Mouse (Mus musculus) adrenal gland, adult 8-10 months (tissue): ENCODE results near the gene Gm45140. TPM values are rescaled to one million over a fixed set of nuclear protein-coding genes. Genes with fewer than 3 reads are reported as not detected.

Experiments used
- DNase-seq: peaks from one replicate; pipeline ENCODE4 v3.0.0; 2022
- total RNA-seq, 4 experiments: library from RNA; stranded (reverse); gene quantifications; 2 replicates each; pipeline ENCODE4 v1.2.4; 2022

Gene Gm45140
- total RNA-seq, 4 experiments from 2014 or later = 2.5 to 5.2 (median 3.2) TPM

DNA sequence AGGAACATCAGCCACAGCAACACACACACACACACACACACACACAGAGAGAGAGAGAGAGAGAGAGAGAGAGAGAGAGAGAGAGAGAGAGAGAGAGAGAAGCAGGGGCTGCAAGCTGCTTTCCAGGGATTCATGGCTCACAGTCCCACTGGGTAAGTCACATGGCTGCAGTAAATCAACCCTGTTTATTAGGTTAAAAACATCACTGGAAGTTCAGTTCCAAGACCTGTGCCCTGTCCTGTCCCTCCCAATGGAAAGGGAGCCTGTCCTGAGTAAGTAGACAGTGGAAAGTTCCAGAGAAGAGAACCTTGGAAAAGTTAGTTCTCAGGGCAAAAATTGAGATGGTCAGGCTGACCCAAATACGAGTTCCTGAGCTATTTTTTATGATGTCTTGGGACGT is 38.3 kb downstream of the Gm45140 start:
- no peak for DNase-seq

DNA sequence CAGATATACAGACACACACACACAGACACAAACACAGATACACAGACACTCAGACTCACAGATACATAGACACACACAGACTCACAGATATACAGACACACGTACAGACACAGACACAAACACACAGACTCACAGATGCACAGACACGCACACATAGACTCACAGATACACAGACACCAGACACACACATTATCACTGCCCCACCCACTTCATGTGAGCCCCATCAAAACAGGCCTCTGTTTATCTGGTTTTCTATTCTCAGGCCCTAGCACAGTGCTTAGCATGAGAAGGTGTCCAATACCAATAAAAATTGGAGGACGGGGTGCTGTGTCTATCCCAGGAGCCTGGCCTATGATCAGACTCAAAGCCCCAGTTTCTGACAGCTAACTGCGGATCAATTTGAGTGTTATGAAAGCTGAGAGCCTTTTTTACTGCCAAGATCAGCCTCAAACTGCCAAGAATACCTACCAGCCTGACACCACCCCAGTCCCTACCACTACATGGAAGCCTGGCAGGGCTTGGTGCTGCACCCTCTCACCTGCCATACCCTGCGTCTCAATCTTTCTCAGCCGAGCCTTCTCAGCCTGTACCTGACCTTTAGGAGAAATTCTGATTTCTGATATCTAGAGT is 39.2 kb downstream of the Gm45140 start:
- no peak for DNase-seq

DNA sequence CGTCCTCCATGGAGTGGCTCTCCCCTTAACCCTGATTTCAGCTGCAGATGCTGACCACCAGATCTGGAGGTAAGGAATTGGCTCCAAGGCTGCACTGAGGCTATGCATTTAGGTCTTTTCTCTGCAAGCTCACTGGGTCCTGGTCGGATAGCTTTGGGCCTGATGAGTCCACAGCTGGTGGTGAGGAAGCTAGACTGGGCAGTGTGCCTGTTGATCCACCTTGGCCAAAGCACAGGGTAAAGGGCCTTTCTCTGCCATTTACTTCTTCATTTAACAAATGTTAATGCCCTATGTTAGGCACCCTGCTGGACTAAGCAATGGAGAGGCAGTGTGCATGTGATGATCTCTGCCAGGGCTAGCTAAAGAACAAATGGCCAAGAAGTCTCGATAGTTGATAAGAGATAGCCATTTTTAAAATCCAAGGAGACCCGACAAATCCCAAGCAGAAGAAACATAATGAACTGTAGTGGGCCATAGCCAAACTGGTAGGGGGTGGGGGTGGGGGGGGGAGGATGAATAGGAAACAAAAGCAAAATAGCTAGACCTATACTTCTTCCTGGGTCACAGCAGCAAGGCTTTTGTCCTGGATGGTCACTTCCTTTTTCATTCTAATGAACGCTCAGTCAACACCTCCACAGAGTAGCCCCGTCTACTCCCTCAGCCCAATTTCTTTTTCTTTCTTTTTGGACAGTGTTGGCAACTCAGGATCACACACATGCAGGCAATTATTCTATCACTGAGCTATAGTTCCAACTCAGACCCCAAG is 40.0 kb downstream of the Gm45140 start:
- DNase-seq = no peak

DNA sequence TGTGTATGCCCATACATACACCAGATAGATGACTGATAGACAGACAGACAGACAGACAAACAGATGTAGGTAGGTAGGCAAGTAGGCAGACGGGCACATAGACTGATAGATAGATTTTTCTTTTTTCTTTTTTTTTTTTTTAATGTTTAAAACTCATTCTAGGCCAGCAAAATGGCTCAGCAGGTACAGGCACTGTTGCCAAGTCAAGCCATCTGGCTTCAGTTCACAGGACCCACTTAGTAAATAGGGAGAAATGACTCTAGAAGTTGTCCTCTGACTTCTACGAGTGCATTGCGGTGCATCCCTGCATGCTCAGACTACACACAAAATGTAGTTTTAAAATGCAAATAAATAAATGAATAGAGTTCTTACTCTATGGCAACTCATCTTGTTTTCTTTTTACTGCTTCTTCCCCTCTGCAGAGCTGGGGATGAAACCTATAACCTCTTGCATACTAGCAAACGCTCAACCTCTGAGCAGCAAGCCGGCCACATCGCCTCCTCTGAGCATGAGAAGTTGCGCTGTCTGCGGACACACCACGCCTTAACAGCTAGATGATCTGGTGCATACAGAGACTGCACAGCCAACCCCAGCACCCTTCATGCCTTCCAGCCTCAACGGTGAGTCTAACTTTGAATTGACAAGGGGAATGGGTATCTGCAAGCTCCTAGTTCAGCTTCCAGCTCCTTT is 41.6 kb downstream of the Gm45140 start:
- no peak for DNase-seq

DNA sequence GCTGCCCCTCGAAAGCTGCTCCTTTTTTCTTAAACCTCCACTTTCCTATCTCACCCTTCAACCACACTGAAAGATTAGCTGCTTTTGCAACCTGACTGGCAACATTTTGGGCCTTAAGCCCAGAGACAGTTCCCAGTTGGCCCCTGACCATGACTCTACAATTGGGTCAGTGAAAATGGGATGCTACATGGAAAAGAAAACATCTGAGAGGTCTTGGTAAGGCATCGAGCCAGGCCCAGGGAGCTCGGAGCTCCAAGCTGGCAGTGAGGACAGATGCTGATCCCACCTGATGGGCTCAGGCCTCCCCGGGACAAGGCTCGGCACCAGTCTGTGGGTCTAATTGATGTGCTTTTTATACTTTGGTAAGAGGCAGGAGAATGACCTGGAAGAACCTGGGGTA is 43.8 kb downstream of the Gm45140 start:
- DNase-seq = no peak

DNA sequence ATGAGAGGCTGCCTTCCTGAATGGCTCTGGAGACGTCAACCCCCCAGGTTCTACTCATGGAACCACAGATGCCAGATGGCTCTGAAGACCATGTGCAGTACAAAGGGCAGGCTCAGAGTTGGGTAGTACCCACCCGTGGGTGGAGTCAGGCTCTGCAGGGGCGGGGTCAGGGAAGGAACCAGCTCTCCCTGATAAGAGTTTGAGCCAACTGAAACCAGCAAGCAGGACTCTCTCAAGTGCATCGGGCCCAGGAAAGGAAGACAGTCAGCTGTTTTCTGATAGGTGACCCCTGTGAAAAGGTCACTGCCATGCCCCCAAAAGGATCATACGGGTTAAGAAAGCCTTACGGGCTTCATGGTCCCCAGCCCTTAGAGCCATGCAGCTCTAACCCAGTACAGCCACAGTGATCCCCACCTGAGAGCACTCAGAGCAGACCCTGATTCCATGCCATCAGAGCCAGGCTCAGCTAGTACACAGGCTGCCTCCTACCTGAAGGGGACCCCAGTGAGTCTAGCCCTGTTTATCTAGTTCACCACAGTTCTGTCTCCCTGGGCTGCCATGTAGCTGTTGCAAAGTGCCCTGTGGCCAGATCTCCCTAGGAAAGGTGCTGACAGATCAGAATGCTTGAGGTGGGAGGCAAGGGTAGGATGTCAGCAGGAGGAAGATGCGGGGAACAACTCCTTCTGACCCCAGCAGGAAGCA is 44.7 kb downstream of the Gm45140 start:
- no peak for DNase-seq

DNA sequence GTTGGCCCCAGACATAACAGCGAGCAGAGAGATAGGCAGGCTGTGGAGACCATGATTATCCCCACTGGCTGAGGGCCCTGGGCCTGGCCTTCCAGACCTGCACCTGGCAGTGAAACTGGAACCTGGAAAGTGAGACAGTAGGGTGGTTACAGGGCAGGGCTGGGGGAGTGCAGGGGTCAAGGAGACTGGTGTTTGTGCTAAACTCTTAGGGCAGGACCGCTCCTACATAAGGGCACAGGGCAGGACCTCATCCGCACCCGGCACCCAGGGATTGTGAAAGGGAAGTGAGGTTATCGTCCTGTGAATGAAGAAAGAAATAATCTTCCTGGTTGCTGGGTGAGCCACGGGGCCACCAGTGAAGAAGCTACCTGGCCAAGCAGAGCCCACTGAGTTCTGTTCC is 45.8 kb downstream of the Gm45140 start:
- DNase-seq = no peak

DNA sequence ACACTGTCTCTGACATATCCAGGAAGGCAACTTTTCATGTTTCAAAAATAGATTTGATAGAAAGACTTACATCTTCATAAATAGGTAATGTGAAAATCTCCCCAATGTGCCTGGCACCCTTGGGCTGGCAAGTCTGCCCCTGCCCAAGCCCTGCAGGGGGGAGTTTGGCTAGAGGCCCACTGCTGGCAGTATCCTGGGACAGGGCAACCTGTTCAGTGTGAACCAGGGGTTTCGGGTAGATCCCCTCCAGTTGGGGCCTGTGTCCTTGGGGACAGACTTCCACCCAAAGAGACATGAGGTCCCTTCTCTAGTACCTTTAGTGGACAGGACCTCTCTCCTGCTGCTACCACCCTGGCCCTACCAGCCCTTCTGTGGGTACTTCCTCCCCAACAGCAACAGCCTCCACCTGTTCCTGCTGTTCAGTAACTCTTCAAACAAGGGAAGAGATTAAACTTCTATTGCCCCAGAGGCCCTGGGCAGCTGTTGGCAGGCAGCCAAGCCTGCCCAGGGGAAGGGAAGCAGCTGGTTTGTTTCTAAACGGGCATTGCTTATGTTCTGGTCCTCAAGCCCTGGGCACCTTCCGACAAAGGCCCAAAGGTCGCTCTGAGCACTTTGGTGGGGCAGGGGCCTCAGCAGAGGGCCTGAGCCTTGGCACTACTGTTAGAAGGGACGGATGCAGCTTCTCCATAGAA is 46.6 kb downstream of the Gm45140 start:
- DNase-seq = no peak

DNA sequence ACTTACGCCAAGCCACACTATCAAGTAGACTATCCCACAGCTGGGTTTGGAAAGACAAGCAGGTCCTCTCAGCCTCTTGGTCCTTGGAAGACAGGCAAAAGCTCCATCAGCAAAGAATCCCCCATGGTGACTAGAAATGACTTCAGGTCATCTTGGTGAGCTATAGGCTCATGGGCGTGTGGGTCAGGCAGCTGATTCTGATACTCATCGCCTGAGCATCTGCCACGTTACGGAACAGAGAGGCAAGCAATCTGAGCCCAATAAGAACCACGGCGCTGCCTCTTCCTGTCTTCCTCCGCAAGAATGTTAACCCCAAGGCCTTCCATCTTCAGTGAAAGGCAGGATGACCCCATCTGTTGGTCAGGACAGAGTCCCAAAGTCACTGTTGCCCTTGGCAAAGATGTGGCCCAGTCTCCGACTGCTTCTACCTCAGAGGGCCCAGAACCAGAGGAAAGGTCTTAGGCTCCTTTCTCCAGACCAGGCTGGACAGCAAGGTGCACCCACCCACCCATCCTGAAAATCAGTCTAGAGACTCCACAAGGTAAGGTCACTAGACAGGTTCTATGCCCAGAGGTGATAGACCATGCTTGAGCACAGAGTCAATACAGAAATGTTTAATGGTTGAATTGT is 47.2 kb downstream of the Gm45140 start:
- no peak for DNase-seq

DNA sequence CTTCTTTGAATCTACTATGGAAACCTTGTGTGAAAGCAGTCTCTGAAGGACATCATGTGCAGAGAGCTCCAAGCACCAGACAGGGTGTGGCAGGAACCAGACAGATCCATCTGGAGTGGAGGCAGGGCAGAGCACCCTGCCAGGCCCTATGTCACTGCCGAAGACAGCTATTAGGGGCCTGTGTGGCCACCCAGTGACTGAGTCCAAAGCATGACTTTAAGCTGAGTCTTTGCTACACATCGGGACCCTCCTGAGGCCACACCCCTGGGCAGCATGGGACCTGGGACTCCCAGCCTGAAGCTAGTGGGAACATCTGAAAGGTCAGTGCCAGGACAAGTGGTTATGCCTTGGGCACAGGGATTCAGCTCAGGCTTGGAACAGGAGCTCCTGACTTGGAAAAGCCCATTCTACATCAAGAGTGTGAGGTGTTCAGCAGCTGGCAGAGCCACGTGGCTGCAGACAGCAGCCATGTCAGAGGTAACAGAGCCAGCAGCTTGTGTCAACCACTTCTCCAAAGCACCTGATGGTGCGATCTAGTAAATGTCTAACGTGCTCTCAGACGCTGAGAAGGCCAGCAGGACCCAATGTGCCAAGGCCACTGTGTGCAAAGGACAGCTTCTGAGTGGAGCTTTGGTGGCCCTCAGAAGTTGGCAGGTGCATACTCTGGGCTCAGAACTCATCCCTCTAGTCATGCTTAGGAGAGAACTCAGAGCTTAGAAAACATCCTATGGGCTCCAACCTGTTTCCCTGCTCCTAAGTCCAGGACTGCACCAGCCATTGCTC is 48.3 kb downstream of the Gm45140 start:
- no peak for DNase-seq

DNA sequence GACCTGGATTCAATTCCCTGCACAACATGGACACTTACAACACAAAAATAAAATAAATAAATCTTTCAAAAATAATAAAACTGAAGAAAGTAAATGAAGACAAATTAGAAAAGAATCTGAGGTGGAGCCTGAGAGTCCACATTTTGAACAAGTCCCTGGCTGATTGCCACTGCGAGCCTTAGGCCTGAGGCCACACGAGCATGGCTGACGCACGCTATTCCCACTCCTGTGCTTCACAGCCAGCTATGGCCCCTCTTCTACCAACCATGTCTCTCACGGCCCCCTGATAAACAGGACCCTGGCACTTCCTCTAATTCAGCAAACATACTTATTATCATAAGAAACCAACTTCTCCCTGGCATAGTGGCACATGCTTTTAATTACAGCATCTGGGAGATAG is 49.0 kb downstream of the Gm45140 start:
- DNase-seq = no peak

DNA sequence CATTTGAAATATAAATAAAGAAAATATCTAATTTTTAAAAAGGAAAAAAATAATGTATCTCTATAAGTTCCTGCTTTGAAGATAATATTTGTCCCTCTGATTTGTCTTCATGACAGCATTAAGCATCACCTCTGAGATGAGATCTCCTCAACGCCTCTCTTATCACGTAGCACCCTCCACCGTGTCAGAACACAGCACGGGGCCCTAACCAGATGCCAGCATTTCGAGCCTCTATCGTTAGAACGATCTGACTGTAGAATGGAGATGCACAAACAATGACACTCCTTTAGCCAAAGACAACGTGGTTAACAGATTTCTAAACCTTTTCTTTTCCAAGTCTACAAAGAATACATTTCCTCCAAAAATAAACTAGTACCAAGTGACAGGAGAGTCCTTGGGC is 51.6 kb downstream of the Gm45140 start:
- no peak for DNase-seq

DNA sequence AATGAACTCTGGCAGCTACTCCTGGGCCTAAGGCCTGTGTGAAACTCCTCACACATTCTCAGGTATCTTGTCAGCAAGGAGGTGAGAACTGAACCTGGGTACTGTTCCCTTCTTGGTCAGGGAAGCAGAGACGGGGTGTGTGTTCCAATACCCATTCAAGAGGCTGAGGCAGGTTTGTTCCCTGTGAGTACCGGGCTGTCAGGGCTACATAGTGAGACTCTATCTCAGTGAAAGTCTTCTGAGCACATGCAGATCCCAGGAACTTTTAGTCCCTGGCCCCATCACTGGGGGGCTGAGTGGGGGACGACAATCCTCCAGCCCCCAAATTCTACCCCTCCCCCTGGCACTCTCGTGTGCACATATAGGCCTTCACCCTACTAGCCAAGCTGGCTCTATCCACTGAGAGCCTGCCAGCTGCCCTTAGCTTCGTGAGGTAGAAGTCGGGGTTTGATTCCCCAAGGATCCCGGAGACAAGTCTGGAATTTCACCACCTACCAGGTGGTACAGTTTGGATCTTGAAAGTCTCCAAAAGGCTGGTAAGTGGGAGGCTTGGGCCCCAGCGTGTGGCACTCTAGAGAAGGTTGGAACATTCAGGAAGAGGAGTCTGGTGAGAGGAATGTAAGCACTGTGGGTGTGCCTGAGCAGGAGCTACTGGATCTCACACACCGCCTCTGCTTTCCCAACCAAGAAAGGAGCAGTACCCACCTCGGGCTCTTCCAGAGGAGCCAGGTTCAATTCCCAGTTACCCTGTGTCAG is 54.9 kb downstream of the Gm45140 start:
- DNase-seq = no peak

DNA sequence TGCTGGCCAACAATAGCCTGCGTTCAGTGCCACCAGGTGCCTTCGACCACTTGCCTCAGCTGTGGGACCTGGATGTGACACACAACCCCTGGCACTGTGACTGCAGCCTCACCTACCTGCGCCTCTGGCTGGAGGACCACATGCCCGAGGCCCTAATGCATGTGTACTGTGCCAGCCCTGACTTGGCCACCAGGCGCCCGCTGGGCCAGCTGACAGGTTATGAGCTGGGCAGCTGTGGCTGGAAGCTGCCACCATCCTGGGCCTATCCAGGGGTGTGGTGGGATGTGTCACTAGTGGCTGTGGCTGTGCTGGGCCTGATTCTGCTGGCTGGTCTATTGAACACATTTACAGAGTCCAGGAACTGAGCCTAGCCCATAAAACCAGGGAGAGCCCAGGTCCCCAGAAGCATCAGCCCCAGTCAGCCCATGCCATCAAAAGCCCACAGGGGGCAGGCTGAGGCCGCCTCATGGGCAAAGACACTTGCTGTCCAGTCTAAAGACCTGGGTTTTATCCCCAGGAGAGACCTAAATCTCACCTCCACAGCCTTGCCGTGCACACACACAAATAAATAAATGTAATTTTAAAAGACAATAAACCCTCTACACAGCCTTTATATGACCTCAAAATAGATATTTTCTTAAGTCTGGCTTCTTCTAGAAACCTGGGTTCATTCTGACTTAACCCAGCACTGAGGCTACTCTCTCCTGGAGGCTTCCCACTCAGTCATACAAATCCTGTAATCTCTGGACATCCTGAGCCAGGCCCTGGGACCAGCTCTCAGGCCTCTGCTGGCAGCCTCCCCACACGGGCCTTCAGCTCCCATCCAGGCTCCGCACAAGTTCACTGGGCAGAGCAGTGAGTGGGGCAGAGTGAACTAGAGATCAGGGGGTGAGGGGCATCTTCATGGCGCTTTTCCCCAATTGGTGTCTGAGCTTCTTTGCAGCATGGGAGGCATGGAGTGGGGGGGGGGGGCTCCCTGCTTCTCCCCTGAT is 56.1 kb downstream of the Gm45140 start:
- DNase-seq = no peak

DNA sequence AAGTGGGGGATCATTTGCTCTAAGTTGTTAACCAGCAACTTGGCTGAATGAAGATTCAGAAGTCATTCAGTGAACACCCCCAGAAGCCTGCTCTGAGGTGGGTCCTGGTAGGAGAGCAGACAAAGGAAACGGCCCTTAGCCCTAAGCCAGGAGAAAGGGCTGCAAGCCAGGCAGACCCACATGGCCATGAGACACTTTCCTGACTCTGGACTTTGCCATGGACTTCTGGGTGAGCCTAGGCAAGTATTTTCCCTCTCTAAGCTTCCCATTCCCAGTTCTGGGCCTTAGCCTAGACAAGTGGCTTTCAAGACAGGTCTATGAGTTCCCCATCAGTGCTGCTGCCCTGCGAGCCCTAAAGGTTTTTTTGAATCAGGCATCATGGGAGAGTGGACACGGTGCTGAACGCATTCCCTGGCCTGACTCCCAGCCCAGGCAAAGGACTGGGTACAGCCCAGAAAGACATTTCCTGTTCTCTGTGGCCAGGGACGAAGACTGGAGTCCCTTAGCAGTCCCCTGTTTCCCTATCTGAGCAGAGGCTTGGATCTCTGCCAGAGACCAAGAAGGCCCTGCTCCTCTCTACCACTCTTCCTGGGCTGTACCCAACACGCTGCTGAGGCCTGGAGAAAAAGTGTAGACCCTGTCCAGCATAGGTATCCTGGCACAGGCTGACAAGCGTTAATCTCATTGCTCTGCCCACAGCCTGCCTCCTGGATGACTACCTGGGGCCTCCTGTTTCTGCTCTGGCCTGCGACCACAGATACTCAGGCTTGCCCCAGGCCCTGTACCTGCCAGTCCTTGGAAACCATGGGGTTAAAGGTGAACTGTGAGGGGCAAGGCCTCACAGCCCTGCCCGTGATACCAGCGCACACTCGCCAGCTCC is 57.1 kb downstream of the Gm45140 start:
- no peak for DNase-seq

DNA sequence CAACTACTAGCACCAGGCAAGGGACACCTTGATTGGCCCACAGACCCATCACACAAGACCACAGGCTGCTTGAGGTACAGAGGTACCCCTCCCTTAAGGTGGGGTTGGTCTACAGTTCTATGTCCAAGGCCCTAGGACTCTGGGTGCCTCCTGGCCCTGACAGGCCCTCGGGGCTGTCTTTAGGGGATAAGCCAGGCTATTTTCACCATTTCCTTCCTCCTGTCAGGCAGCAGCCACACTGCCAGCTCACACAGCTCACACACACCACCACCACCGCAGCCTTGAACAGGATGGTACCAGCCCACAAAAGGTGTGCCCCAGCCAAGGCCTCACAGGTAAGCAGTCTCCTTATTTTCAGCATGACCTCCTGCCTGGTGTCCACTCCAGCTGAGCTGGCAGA is 57.8 kb downstream of the Gm45140 start, which contains the start of gene Gp9:
Gp9 (plus strand) TSS at position 231 of the 400 bp plus-strand sequence.
- no peak for DNase-seq

DNA sequence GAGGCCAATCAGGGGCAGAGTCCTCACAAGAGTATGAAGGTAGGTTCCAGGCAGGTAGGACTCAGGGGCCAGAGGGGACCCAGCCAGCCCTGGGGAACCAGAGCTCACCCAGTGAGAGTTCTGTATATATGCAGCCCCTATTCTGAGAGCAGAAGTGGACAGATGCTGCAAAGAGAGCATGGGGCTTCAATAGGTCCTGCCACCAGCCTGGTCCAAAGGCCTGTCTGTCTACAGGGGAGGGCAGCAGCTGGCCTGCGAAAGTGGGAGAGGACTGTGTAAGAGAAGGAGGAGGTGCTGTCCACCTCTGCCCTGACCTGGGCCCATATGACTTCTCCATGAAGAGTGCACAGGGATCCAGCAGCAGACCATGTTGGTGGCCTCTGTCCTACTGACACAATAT is 58.9 kb downstream of the Gm45140 start:
- no peak for DNase-seq
